Mouse (Mus musculus): ENCODE results near the gene Rapgef4. TPM values are rescaled to one million over a fixed set of nuclear protein-coding genes. Genes with fewer than 3 reads are reported as not detected.

Gene Rapgef4
- polyA plus RNA-seq, 1 experiment from 2014 or later, result 2.9 TPM

GRCm38 (mm10) chr2:72205869-72206268 lies 224.8 kb downstream of the Rapgef4 start:
- WGBS, result 92% methylated on average over 5 of the region's 5 CpGs
- H3K9me3 ChIP-seq, result no peaks in the 10 kb centered on the region

GRCm38 (mm10) chr2:72206530-72207248 lies 225.6 kb downstream of the Rapgef4 start:
- no peak for DNase-seq (ENCODE audit: low spot score)
- 91% methylated on average over 4 of the region's 4 CpGs for WGBS
- no peaks in the 10 kb centered on the region for H3K9me3 ChIP-seq
- peaks cover 18% of the 10 kb centered on the region for H3K4me1 ChIP-seq (replicated peaks)
- H3K27me3 ChIP-seq (ENCODE audit: insufficient read depth, poor library complexity, severe bottlenecking), result no peaks in the 10 kb centered on the region; the same call in 1 of the 2 replicates
- no peak overlapping the region for H3K4me3 ChIP-seq
- H3K27ac ChIP-seq, result no peak overlapping the region
- no peaks in the 10 kb centered on the region for H3K36me3 ChIP-seq

More at GRCm38 (mm10) chr2:72205869-72206268, 224.8 kb downstream of the Rapgef4 start:
- Histone ChIP-seq H3K4me1 (replicated peaks) (peaks cover 26% of the 10 kb centered on the region), H3K27ac (no peak overlapping the region), H3K36me3 (no peaks in the 10 kb centered on the region), H3K4me3 (no peak overlapping the region), H3K27me3 (ENCODE audit: insufficient read depth, poor library complexity, severe bottlenecking) (no peaks in the 10 kb centered on the region; the same call in 1 of the 2 replicates)
- no peak for DNase-seq (ENCODE audit: low spot score)

GRCm38 (mm10) chr2:72217336-72217735 lies 236.3 kb downstream of the Rapgef4 start:
- H3K36me3 ChIP-seq, result no peaks in the 10 kb centered on the region
- WGBS, result 85% methylated on average over 3 of the region's 3 CpGs
- DNase-seq (ENCODE audit: low spot score), result no peak
- H3K9me3 ChIP-seq, result no peaks in the 10 kb centered on the region
- H3K4me3 ChIP-seq, result no peak overlapping the region
- no peaks in the 10 kb centered on the region for H3K27me3 ChIP-seq (ENCODE audit: insufficient read depth, poor library complexity, severe bottlenecking)
- H3K27ac ChIP-seq, result no peak overlapping the region
- H3K4me1 ChIP-seq (replicated peaks), result peaks cover 5% of the 10 kb centered on the region

GRCm38 (mm10) chr2:72219921-72220320 lies 238.9 kb downstream of the Rapgef4 start:
- DNase-seq (ENCODE audit: low spot score), result peak; percentile 50
- Histone ChIP-seq H3K27ac (no peak overlapping the region), H3K4me3 (no peak overlapping the region), H3K9me3 (no peaks in the 10 kb centered on the region), H3K36me3 (no peaks in the 10 kb centered on the region), H3K27me3 (ENCODE audit: insufficient read depth, poor library complexity, severe bottlenecking) (no peaks in the 10 kb centered on the region), H3K4me1 (replicated peaks) (peaks cover 8% of the 10 kb centered on the region)
- 35% methylated on average over 3 of the region's 3 CpGs for WGBS

GRCm38 (mm10) chr2:72221283-72221682 lies 240.2 kb downstream of the Rapgef4 start:
- no peak for DNase-seq (ENCODE audit: low spot score)
- WGBS, result 89% methylated on average over 11 of the region's 11 CpGs
- no peak overlapping the region for H3K27ac ChIP-seq
- H3K27me3 ChIP-seq (ENCODE audit: insufficient read depth, poor library complexity, severe bottlenecking), result no peaks in the 10 kb centered on the region
- H3K9me3 ChIP-seq, result no peaks in the 10 kb centered on the region
- no peaks in the 10 kb centered on the region for H3K36me3 ChIP-seq
- H3K4me1 ChIP-seq (replicated peaks), result 0 out of 2 replicates have a peak, but pooled peaks cover 3% of the 10 kb centered on the region
- no peak overlapping the region for H3K4me3 ChIP-seq

GRCm38 (mm10) chr2:72221706-72222105 lies 240.7 kb downstream of the Rapgef4 start:
- Histone ChIP-seq H3K36me3 (no peaks in the 10 kb centered on the region), H3K4me1 (replicated peaks) (0 out of 2 replicates have a peak, but pooled peaks cover 3% of the 10 kb centered on the region), H3K4me3 (no peak overlapping the region), H3K27me3 (ENCODE audit: insufficient read depth, poor library complexity, severe bottlenecking) (no peaks in the 10 kb centered on the region), H3K27ac (no peak overlapping the region), H3K9me3 (no peaks in the 10 kb centered on the region)
- DNase-seq (ENCODE audit: low spot score), result no peak
- WGBS, result 72% methylated on average over 7 of the region's 7 CpGs

GRCm38 (mm10) chr2:72222276-72222675 lies 241.2 kb downstream of the Rapgef4 start:
- WGBS, result 89% methylated on average over 4 of the region's 4 CpGs
- no peak overlapping the region for H3K4me3 ChIP-seq

GRCm38 (mm10) chr2:72222736-72223455 lies 241.9 kb downstream of the Rapgef4 start:
- H3K36me3 ChIP-seq, result no peaks in the 10 kb centered on the region
- H3K27me3 ChIP-seq (ENCODE audit: insufficient read depth, poor library complexity, severe bottlenecking), result no peaks in the 10 kb centered on the region
- WGBS, result 91% methylated on average over 16 of the region's 16 CpGs
- no peaks in the 10 kb centered on the region for H3K9me3 ChIP-seq
- H3K27ac ChIP-seq, result no peak overlapping the region
- DNase-seq (ENCODE audit: low spot score), result no peak
- 0 out of 2 replicates have a peak, but pooled peaks cover 3% of the 10 kb centered on the region for H3K4me1 ChIP-seq (replicated peaks)
- H3K4me3 ChIP-seq, result no peak overlapping the region

More at GRCm38 (mm10) chr2:72222276-72222675, 241.2 kb downstream of the Rapgef4 start:
- Histone ChIP-seq H3K27me3 (ENCODE audit: insufficient read depth, poor library complexity, severe bottlenecking) (no peaks in the 10 kb centered on the region), H3K36me3 (no peaks in the 10 kb centered on the region), H3K27ac (no peak overlapping the region), H3K4me1 (replicated peaks) (0 out of 2 replicates have a peak, but pooled peaks cover 3% of the 10 kb centered on the region), H3K9me3 (no peaks in the 10 kb centered on the region)
- no peak for DNase-seq (ENCODE audit: low spot score)

- H3K4me1 ChIP-seq (replicated peaks), result 0 out of 2 replicates have a peak, but pooled peaks cover 3% of the 10 kb centered on the region
- 66% methylated on average over 5 of the region's 5 CpGs for WGBS
- DNase-seq (ENCODE audit: low spot score), result no peak
These were observed 242.4 kb downstream of the Rapgef4 start for GRCm38 (mm10) chr2:72223479-72223878.

GRCm38 (mm10) chr2:72226006-72226405 lies 245.0 kb downstream of the Rapgef4 start:
- 88% methylated on average over 6 of the region's 6 CpGs for WGBS
- no peak for DNase-seq (ENCODE audit: low spot score)
- no peak overlapping the region for H3K4me3 ChIP-seq
- no peaks in the 10 kb centered on the region for H3K36me3 ChIP-seq
- 0 out of 2 replicates have a peak, but pooled peaks cover 3% of the 10 kb centered on the region for H3K4me1 ChIP-seq (replicated peaks)
- H3K9me3 ChIP-seq, result no peaks in the 10 kb centered on the region
- H3K27me3 ChIP-seq (ENCODE audit: insufficient read depth, poor library complexity, severe bottlenecking), result no peaks in the 10 kb centered on the region
- H3K27ac ChIP-seq, result no peak overlapping the region

More at GRCm38 (mm10) chr2:72223479-72223878, 242.4 kb downstream of the Rapgef4 start:
- Histone ChIP-seq H3K9me3 (no peaks in the 10 kb centered on the region), H3K27me3 (ENCODE audit: insufficient read depth, poor library complexity, severe bottlenecking) (no peaks in the 10 kb centered on the region), H3K36me3 (no peaks in the 10 kb centered on the region), H3K4me3 (no peak overlapping the region), H3K27ac (no peak overlapping the region)

GRCm38 (mm10) chr2:72227416-72227815 lies 246.4 kb downstream of the Rapgef4 start:
- Histone ChIP-seq H3K27me3 (ENCODE audit: insufficient read depth, poor library complexity, severe bottlenecking) (no peaks in the 10 kb centered on the region), H3K4me3 (no peak overlapping the region), H3K27ac (no peak overlapping the region), H3K4me1 (replicated peaks) (0 out of 2 replicates have a peak, but pooled peaks cover 3% of the 10 kb centered on the region), H3K9me3 (no peaks in the 10 kb centered on the region), H3K36me3 (no peaks in the 10 kb centered on the region)
- no peak for DNase-seq (ENCODE audit: low spot score)
- WGBS, result 89% methylated on average over 6 of the region's 6 CpGs

GRCm38 (mm10) chr2:72228881-72229280 lies 247.8 kb downstream of the Rapgef4 start:
- DNase-seq (ENCODE audit: low spot score), result no peak
- 91% methylated on average over 14 of the region's 14 CpGs for WGBS

GRCm38 (mm10) chr2:72230545-72230944 lies 249.5 kb downstream of the Rapgef4 start:
- 89% methylated on average over 9 of the region's 9 CpGs for WGBS
- peaks cover 4% of the 10 kb centered on the region; the same call in 1 of the 2 replicates for H3K27me3 ChIP-seq (ENCODE audit: insufficient read depth, poor library complexity, severe bottlenecking)
- H3K4me1 ChIP-seq (replicated peaks), result peaks cover 4% of the 10 kb centered on the region
- no peak overlapping the region for H3K4me3 ChIP-seq
- H3K27ac ChIP-seq, result no peak overlapping the region
- DNase-seq (ENCODE audit: low spot score), result no peak
- no peaks in the 10 kb centered on the region for H3K9me3 ChIP-seq
- H3K36me3 ChIP-seq, result no peaks in the 10 kb centered on the region

More at GRCm38 (mm10) chr2:72228881-72229280, 247.8 kb downstream of the Rapgef4 start:
- Histone ChIP-seq H3K27me3 (ENCODE audit: insufficient read depth, poor library complexity, severe bottlenecking) (0 out of 2 replicates have a peak, but pooled peaks cover 3% of the 10 kb centered on the region), H3K27ac (no peak overlapping the region), H3K36me3 (no peaks in the 10 kb centered on the region), H3K4me3 (no peak overlapping the region), H3K9me3 (no peaks in the 10 kb centered on the region), H3K4me1 (replicated peaks) (no peaks in the 10 kb centered on the region)
